Mouse (Mus musculus) forebrain, embryonic 11.5 days (tissue): ENCODE data around the gene Foxa3. TPM values are rescaled to one million over a fixed set of nuclear protein-coding genes. Genes with fewer than 3 reads are reported as not detected.

Experiments used
- ATAC-seq: fragments of 200-750 bp; cut with Nextera tagmentation; replicated peaks from 2 replicates; pipeline ENCODE4 v1.8.0; 2017; ENCODE audit warnings: moderate TSS enrichment; ENCODE audit not compliant: low FRiP score
- DNase-seq: peaks from one replicate; pipeline ENCODE4 v3.0.0-alpha.2; 2017; ENCODE audit warnings: low spot score
- H3K27ac ChIP-seq: fragments of 300-500 bp; sonication (generic); 2 replicates; pipeline ENCODE4 v1.5.1; 2014; ENCODE audit warnings: low read depth, low read length
- H3K27me3 ChIP-seq: fragments of 300-500 bp; sonication (generic); 2 replicates; pipeline ENCODE4 v1.6.1; 2014; ENCODE audit warnings: mild to moderate bottlenecking, low read length, mixed read lengths; ENCODE audit not compliant: control insufficient read depth, insufficient read depth
- H3K36me3 ChIP-seq: fragments of 300-500 bp; sonication (generic); 2 replicates; pipeline ENCODE4 v1.6.1; 2014; ENCODE audit warnings: mild to moderate bottlenecking, low read length, moderate library complexity, mixed read lengths; ENCODE audit not compliant: control insufficient read depth, insufficient read depth
- H3K4me1 ChIP-seq: fragments of 300-500 bp; sonication (generic); replicated peaks from 2 replicates; pipeline ENCODE4 v1.6.1; 2014; ENCODE audit warnings: low read length, mixed read lengths; ENCODE audit not compliant: control insufficient read depth, insufficient read depth
- H3K4me2 ChIP-seq: fragments of 300-500 bp; sonication (generic); 2 replicates; pipeline ENCODE4 v1.6.1; 2014; ENCODE audit warnings: low read depth, mild to moderate bottlenecking, low read length, moderate library complexity, mixed read lengths; ENCODE audit not compliant: severe bottlenecking
- H3K4me3 ChIP-seq: fragments of 300-500 bp; sonication (generic); 2 replicates; pipeline ENCODE4 v1.5.1; 2014; ENCODE audit warnings: low read depth, low read length
- H3K9ac ChIP-seq: fragments of 300-500 bp; sonication (generic); 2 replicates; pipeline ENCODE4 v1.6.1; 2014; ENCODE audit warnings: low read length
- H3K9me3 ChIP-seq: fragments of 300-500 bp; sonication (generic); 2 replicates; pipeline ENCODE4 v1.6.1; 2016; ENCODE audit warnings: low read length, mixed read lengths; ENCODE audit not compliant: control insufficient read depth
- WGBS: fragments of 180-500 bp; shearing (Covaris S2); extraction: QIAGEN DNeasy Blood & Tissue Kit; methylation state at CpG from one replicate; pipeline ENCODE4 v1.1.7; 2014; 5-methylcytosine and 5-hydroxymethylcytosine counted together
- polyA plus RNA-seq: library from polyadenylated mRNA; unstranded; fragments of >200 nt; fragmentation: Nextera tagmentation; extraction: Ambion mirVana; gene quantifications from 2 replicates; pipeline ENCODE4 v1.2.1, GENCODE M21; 2014

Gene Foxa3
- polyA plus RNA-seq, 1 experiment from 2014 or later = not detected

- Histone ChIP-seq H3K4me1 (peaks cover 21% of the 10 kb centered on the region), H3K4me3 (no peak overlapping the region)
- no peak for ATAC-seq
Measured at GRCm38 (mm10) chr7:19006476-19006875, 16.9 kb downstream of the Foxa3 start.

DNA sequence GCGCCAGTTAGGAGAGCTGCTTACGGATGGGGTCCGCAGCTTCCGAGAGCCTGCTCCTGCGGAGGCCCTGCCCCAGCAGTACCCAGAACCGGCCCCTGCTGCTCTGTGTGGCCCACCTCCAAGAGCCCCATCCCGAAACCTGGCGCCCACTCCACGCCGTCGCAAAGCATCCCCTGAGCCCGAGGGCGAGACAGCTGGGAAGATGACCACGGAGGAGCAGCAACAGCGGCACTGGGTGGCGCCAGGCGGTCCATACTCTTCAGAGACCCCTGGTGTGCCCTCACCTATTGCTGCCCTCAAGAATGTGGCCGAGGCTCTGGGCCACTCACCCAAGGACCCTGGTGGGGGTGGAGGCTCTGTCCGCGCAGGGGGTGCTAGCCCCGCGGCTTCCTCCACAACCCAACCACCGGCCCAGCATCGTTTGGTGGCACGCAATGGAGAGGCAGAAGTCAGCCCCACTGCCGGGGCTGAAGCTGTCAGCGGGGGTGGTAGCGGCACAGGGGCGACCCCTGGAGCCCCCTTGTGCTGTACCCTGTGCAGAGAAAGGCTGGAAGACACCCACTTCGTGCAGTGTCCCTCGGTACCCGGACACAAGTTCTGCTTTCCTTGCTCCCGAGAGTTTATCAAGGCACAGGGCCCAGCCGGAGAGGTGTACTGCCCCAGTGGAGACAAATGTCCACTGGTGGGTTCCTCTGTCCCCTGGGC, 17.8 kb downstream of the Foxa3 start:
- Histone ChIP-seq H3K4me1 (peaks cover 21% of the 10 kb centered on the region), H3K4me3 (peak overlapping the region; percentile 94), H3K4me2 (peak overlapping the region; percentile 98), H3K27me3 (no peaks in the 10 kb centered on the region), H3K9ac (peak overlapping the region; percentile 29), H3K36me3 (peaks cover 5% of the 10 kb centered on the region; the same call in 1 of the 2 replicates), H3K27ac (no peak overlapping the region), H3K9me3 (no peaks in the 10 kb centered on the region)
- ATAC-seq (no peak), DNase-seq (no peak)
- WGBS = 83% methylated on average over 34 of the region's 34 CpGs

More at GRCm38 (mm10) chr7:19006476-19006875, 16.9 kb downstream of the Foxa3 start:
- no peaks in the 10 kb centered on the region for H3K9me3 ChIP-seq
- peaks cover 5% of the 10 kb centered on the region; the same call in 1 of the 2 replicates for H3K36me3 ChIP-seq
- H3K27me3 ChIP-seq = no peaks in the 10 kb centered on the region
- H3K9ac ChIP-seq = no peak overlapping the region
- DNase-seq = peak; percentile 90
- H3K27ac ChIP-seq = no peak overlapping the region
- 0 out of 2 replicates have a peak overlapping the region, but pooled peaks have one; percentile 21 for H3K4me2 ChIP-seq
- WGBS = 7% methylated on average over 12 of the region's 12 CpGs

DNA sequence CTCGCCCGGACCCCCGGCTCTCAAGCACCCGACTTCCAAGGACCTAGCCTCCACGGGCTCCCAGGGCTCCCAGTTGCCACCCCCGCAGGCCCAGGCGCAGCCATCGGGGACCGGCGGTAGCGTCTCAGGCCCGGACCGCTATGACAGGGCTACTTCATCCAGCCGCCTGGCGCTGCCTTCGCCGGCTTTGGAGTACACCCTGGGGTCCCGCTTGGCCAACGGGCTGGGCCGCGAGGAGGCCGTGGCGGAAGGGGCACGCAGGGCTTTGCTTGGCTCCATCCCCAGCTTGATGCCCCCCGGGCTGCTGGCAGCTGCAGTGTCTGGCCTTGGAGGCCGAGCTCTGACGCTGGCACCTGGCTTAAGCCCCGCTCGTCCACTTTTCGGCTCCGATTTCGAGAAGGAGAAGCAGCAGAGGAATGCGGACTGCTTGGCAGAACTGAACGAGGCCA, 18.7 kb downstream of the Foxa3 start:
- H3K4me1 ChIP-seq = peaks cover 21% of the 10 kb centered on the region
- peak overlapping the region; percentile 90 for H3K9ac ChIP-seq
- H3K27ac ChIP-seq = no peak overlapping the region
- H3K27me3 ChIP-seq = no peaks in the 10 kb centered on the region
- DNase-seq = peak; percentile 72
- peak overlapping the region; percentile 98 for H3K4me2 ChIP-seq
- H3K36me3 ChIP-seq = peaks cover 5% of the 10 kb centered on the region; the same call in 1 of the 2 replicates
- H3K4me3 ChIP-seq = peak overlapping the region; percentile 94
- no peak for ATAC-seq
- no peaks in the 10 kb centered on the region for H3K9me3 ChIP-seq
- 8% methylated on average over 34 of the region's 34 CpGs for WGBS

- ATAC-seq (peak; percentile 75), DNase-seq (peak; percentile 95)
- H3K4me1 ChIP-seq = peaks cover 21% of the 10 kb centered on the region
- H3K27ac ChIP-seq = peak within 1 kb of the TSS; percentile 91
- H3K27me3 ChIP-seq = no peaks in the 10 kb centered on the region
- WGBS = under 1% methylated on average over 66 of the region's 90 CpGs
- no peaks in the 10 kb centered on the region for H3K9me3 ChIP-seq
- peak within 1 kb of the TSS; percentile 90 for H3K9ac ChIP-seq
- peak within 1 kb of the TSS; percentile 94 for H3K4me3 ChIP-seq
- peaks cover 5% of the 10 kb centered on the region; the same call in 1 of the 2 replicates for H3K36me3 ChIP-seq
- peak within 1 kb of the TSS; percentile 98 for H3K4me2 ChIP-seq
Measured at GRCm38 (mm10) chr7:19003902-19004630, 19.3 kb downstream of the Foxa3 start, which contains the start of gene Irf2bp1. Gene Irf2bp1 (plus strand): TSS chr7:19004044.

GRCm38 (mm10) chr7:19002848-19003498, 20.4 kb downstream of the Foxa3 start:
- Histone ChIP-seq H3K27ac (no peak overlapping the region), H3K27me3 (no peaks in the 10 kb centered on the region), H3K9me3 (no peaks in the 10 kb centered on the region), H3K36me3 (peaks cover 5% of the 10 kb centered on the region; the same call in 1 of the 2 replicates), H3K4me1 (peaks cover 22% of the 10 kb centered on the region), H3K4me3 (peak overlapping the region; percentile 30), H3K9ac (peak overlapping the region; percentile 73), H3K4me2 (peak overlapping the region; percentile 67)
- peak; percentile 80 for DNase-seq
- WGBS = 2% methylated on average over 17 of the region's 17 CpGs
- ATAC-seq = peak; percentile 65

DNA sequence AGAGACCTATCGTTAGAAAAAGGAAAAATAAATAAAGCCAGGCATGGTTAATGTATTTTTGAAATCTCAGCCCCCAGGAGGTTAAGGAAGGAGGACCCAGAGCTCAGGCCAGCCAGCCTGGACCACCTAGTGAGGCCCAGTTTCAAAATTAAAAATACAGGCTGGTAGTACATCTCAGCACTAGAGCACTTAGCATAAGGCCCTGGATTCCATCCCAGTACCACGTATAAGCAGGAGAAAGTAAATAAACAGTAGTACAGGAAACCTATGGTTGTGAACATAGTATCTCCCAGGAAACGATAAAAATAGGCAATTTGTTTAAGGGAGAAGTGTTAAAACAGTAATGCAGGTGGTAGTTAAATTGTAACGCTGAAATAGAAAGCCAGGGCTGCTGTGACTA, 21.2 kb downstream of the Foxa3 start:
- H3K4me1 ChIP-seq = peaks cover 22% of the 10 kb centered on the region
- no peaks in the 10 kb centered on the region for H3K9me3 ChIP-seq
- peak overlapping the region; percentile 67; the same call in 1 of the 2 replicates for H3K4me2 ChIP-seq
- ATAC-seq (no peak), DNase-seq (no peak)
- peak overlapping the region; percentile 30 for H3K4me3 ChIP-seq
- no peak overlapping the region for H3K27ac ChIP-seq
- H3K9ac ChIP-seq = peak overlapping the region; percentile 73; the same call in 1 of the 2 replicates
- WGBS = 57% methylated on average over 4 of the region's 4 CpGs
- peaks cover 3% of the 10 kb centered on the region; the same call in 1 of the 2 replicates for H3K36me3 ChIP-seq
- no peaks in the 10 kb centered on the region for H3K27me3 ChIP-seq

DNA sequence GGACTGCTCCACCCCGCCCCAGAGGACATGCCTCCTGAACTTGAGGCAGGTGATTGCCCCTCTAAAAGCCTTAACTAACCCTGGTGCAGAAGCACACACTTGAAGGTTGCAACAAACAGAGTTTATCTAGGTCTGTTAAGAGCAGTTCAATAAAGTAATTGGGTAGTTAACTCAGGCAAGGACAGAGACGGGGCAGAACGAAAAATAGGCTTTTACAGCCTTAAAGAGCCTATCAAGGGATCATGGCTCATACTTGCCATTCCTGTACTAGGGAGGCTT, 21.6 kb downstream of the Foxa3 start:
- DNase-seq (no peak), ATAC-seq (no peak)
- Histone ChIP-seq H3K27ac (no peak overlapping the region), H3K4me1 (peaks cover 22% of the 10 kb centered on the region), H3K9ac (no peak overlapping the region), H3K36me3 (peaks cover 3% of the 10 kb centered on the region; the same call in 1 of the 2 replicates), H3K4me2 (no peak overlapping the region), H3K27me3 (no peaks in the 10 kb centered on the region), H3K4me3 (no peak overlapping the region), H3K9me3 (no peaks in the 10 kb centered on the region)
- 81% methylated on average over 3 of the region's 3 CpGs for WGBS

- no peaks in the 10 kb centered on the region for H3K9me3 ChIP-seq
- ATAC-seq = no peak
- H3K36me3 ChIP-seq = peaks cover 3% of the 10 kb centered on the region; the same call in 1 of the 2 replicates
- peak; percentile 71 for DNase-seq
- H3K4me1 ChIP-seq = peaks cover 20% of the 10 kb centered on the region
- H3K27me3 ChIP-seq = no peaks in the 10 kb centered on the region
- 35% methylated on average over 18 of the region's 18 CpGs for WGBS
- H3K4me3 ChIP-seq = peak overlapping the region; percentile 3
- H3K9ac ChIP-seq = no peak overlapping the region
- no peak overlapping the region for H3K27ac ChIP-seq
- peak overlapping the region; percentile 34; the same call in 1 of the 2 replicates for H3K4me2 ChIP-seq
Measured at GRCm38 (mm10) chr7:19001066-19001806, 22.1 kb downstream of the Foxa3 start.
